Mouse (Mus musculus) urinary bladder, postnatal 14 days (tissue): ENCODE data around the gene Rexo1.
"Not testable (repeated sequence)": the region's sequence is repeated elsewhere in the genome, so short reads cannot be mapped to it uniquely, and the experiment has no call there.

ENCODE experiments used
- DNase-seq: peaks from one replicate; pipeline ENCODE4 v3.0.0; 2021; ENCODE audit warnings: low spot score

Gene Rexo1

GRCm38 (mm10) chr10:80561116-80561944 lies at the start of gene Rexo1:
Gene Rexo1 (minus strand): TSS chr10:80561560.
- peak; percentile 94 for DNase-seq

- peak; percentile 43 for DNase-seq
Observed at GRCm38 (mm10) chr10:80611024-80611423, 49.7 kb upstream of the Rexo1 start.

- DNase-seq: no peak
Observed at GRCm38 (mm10) chr10:80610116-80610785, 48.9 kb upstream of the Rexo1 start.

GRCm38 (mm10) chr10:80609269-80609924 lies 48.0 kb upstream of the Rexo1 start:
- no peak for DNase-seq

DNA sequence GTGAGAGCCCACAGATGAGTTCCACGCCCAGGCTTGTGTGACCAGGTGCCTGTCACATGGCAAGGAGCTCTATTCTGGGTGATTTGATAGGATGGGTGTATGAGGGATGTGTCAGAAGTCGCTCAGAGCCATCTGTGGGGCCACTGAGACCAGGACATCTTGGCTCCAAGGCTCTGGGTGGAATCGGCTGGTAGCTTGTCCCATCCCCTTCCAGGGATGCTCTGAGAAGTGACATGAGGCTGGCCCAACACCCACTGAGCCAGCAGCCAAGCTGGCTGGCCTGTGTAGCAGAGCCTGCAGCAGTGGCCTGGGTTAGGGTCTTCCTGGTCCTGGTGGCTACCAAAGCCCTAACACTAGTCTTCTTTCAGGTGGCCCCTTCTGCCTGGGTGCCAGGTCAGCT lies 47.1 kb upstream of the Rexo1 start:
- DNase-seq: no peak

- DNase-seq: no peak
Observed at GRCm38 (mm10) chr10:80606737-80607350, 45.5 kb upstream of the Rexo1 start.

- no peak for DNase-seq
Observed at GRCm38 (mm10) chr10:80606306-80606705, 44.9 kb upstream of the Rexo1 start.

- DNase-seq: not testable (repeated sequence)
Observed at GRCm38 (mm10) chr10:80605721-80606120, 44.4 kb upstream of the Rexo1 start, which contains the start of gene Gm49322. Gene Gm49322 (plus strand): TSS chr10:80606021.

GRCm38 (mm10) chr10:80604988-80605387 lies 43.6 kb upstream of the Rexo1 start:
- no peak for DNase-seq

DNA sequence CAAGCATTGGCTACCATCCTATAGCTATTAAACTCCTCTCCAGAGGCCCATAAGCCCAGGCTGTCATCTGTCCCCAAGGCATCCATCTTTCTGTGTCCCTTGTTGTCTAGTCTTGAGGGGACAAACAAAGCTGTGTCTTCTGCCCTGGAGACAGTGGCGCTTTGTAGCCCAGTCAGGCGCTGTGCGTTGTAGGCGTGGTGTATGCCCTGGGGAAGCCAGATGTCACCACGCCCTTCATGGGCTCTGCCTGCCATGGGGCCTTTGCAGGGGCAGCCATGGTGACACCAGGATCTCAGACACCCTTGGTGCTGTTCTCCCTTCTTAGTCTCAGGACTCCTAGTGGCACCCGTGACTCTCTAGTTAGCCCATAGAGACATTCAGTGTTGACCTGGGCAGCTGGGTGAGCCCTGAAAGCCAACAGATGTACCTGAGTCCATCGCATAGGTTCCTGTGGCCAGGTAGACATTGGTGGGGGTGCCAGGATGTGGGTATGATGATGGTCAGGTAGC lies 42.7 kb upstream of the Rexo1 start:
- no peak for DNase-seq

DNA sequence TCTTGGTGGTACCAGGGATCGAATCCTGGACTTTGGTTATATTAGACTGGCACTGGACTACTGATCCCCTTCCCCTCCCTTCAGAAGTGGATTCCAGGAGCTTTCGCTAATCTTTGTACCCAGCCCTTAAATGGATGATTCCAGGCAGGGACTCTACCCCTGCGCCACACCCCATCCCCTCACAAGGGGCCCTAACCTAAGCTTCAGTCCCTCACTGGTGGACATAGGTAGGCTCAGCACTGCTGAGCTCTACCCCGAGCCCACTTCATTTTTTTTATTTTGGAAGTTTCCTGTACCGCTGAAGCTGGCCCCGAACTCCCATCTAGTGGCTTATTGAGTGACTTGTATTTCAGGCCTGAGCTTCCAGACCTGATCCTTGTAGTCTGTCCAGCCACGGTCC lies 42.0 kb upstream of the Rexo1 start:
- no peak for DNase-seq

DNA sequence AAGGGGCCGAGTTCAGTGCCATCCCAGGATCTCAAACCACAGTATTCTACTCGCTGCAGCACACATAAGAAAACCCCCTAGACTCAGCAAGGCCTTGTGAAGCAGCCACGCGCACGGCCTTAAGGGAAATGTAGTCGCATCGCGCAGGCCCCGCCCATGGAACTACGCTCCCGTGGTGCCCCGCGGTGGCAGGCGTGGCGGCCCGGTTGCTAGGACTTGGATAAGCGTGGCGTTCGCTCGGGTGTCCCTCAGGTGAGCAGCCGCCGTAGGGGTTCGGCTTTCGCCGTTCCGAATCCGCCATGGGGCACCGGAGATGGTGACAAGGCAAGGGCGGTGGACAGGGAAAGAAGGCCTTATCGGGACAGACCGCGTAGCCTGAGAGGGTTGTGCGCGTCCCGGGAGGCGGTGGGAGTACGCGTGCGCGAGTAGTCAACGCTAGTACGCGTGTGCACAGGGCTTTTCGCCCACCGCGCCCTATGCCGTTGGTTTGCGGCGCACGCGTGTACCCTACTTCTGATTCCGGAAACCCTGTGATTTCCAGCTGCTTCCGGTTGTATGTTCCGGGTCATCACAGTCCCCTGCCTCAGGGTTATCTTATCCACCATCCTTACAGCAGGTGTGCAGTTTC lies 41.5 kb upstream of the Rexo1 start, which contains the start of the genes Scamp4 and Adat3:
Gene Scamp4, plus strand, starts transcription at position 175 of the 628 bp plus-strand sequence.
Gene Adat3, plus strand, starts transcription at position 183 of the 628 bp plus-strand sequence.
- peak; percentile 94 for DNase-seq

GRCm38 (mm10) chr10:80596318-80596717 lies 35.0 kb upstream of the Rexo1 start:
- DNase-seq: no peak

- DNase-seq: peak; percentile 97
Observed at GRCm38 (mm10) chr10:80589879-80590854, 28.8 kb upstream of the Rexo1 start, which contains the start of gene Abhd17a. Gene Abhd17a (minus strand): TSS chr10:80590341.

DNA sequence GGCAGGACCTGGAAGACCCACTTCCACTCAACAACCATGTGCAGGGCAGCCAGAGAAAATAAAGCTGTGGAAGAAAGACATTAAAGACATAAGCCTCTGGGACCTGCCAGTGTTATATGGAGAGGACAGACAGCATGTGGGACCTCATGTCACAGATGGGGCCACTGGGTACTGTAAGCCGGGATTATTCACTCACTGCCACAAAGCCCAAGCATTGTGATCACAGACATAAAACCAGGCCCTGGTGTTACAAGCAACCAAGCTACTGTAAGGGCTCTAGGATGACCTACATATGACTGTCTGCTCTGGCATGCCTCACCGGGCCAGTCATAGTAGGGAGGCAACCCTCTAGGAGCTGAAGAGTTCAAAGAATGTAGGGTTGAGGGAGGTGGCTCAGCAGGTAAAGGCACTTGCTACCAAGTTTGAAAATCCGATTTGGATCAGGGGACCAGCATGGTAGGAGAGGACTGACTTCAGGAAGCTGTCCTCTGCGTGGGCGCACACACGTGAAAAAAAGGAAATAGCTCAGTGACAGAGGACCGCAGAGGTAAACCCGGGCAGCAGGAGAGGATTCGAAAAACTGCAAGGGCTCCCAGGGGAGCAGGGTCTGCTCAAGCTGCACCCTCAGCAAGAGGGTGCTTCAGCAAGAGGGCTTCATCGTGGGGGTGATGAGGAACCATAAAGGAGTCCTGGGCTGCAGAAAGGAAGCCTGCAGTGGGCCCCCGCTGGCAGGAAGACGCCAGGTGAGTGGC lies 27.9 kb upstream of the Rexo1 start:
- no peak for DNase-seq

- no peak for DNase-seq
Observed at GRCm38 (mm10) chr10:80587305-80587657, 25.9 kb upstream of the Rexo1 start.

GRCm38 (mm10) chr10:80586407-80587304 lies 25.3 kb upstream of the Rexo1 start:
- no peak for DNase-seq

GRCm38 (mm10) chr10:80585581-80585980 lies 24.2 kb upstream of the Rexo1 start:
- no peak for DNase-seq
